In genomic region chr8:85429219-85429618, GRCm38 (mm10) we compare ENCODE assay signal across 8 mouse cellular contexts. TPM values are rescaled to one million over a fixed set of nuclear protein-coding genes. Genes with fewer than 3 reads are reported as not detected.
DNase-seq lines count a peak whose midpoint lies in the region; ATAC-seq and TF ChIP-seq lines count a peak whose summit lies in the region.

No protein-coding gene starts in this region.

- H3K9ac ChIP-seq in heart, embryonic 13.5 days, result peak overlapping the region; percentile 73

- peaks cover 4% of the 10 kb centered on the region; the same call in 1 of the 2 replicates for H3K36me3 ChIP-seq in heart, embryonic 13.5 days

- intact Hi-C loops in gastrocnemius, adult 2 months (cut with DNase I), result no loop called here
- intact Hi-C loops in gastrocnemius, postnatal 36 days (cut with DNase I), result no loop called here

- peak overlapping the region; percentile 59 for H3K4me2 ChIP-seq in heart, embryonic 13.5 days

- no peak for DNase-seq in gastrocnemius, adult 2 months
- DNase-seq in gastrocnemius, postnatal 36 days, result no peak
- DNase-seq in brain, adult 2 months (ENCODE audit: low read depth, low spot score), result peak; percentile 40
- DNase-seq in lung, postnatal 36 days, result peak; percentile 20
- DNase-seq in urinary bladder, postnatal 25 days (ENCODE audit: low spot score), result no peak
- no peak for DNase-seq in left cerebral cortex, adult 9 months (ENCODE audit: low spot score in 2 of 2)
- DNase-seq in left cerebral cortex, adult 18-20 months (ENCODE audit: low spot score in 2 of 2), result no peak

- ATAC-seq in heart, embryonic 13.5 days (ENCODE audit: extremely low read depth, insufficient number of reproducible peaks, low FRiP score, low TSS enrichment), result no peak

- TF ChIP-seq CTCF in gastrocnemius, adult 2 months (IDR thresholded peaks at IDR 0.05), result no peak

- H3K4me1 ChIP-seq in heart, embryonic 13.5 days, result peaks cover 68% of the 10 kb centered on the region

- 9% methylated on average over 4 of the region's 4 CpGs for WGBS in heart, embryonic 13.5 days

- no peaks in the 10 kb centered on the region for H3K27me3 ChIP-seq in heart, embryonic 13.5 days (replicated peaks)

- peak overlapping the region; percentile 82 for H3K27ac ChIP-seq in gastrocnemius, adult 2 months
- peak overlapping the region; percentile 95 for H3K27ac ChIP-seq in heart, embryonic 13.5 days (replicated peaks)

- H3K4me3 ChIP-seq in gastrocnemius, adult 2 months, result peak overlapping the region; percentile 1; the same call in 1 of the 2 replicates
- H3K4me3 ChIP-seq in heart, embryonic 13.5 days, result peak overlapping the region; percentile 31

- no peaks in the 10 kb centered on the region for H3K9me3 ChIP-seq in heart, embryonic 13.5 days

RNA-seq across cellular contexts. Expression of gene 4921524J17Rik, which starts 3.4 kb away (rescaled TPM):
- 10 to 100 TPM; 12.1 to 14.2 TPM for total RNA-seq in gastrocnemius, adult 2 months (2021)
- total RNA-seq in gastrocnemius, postnatal 36 days (2021), result 10 to 100 TPM; 11.4 to 14.2 TPM
- 52.9 and 62.3 TPM in 2 replicates for polyA plus RNA-seq in heart, embryonic 13.5 days (2015; fragmentation: Nextera tagmentation; extraction: Ambion mirVana)
- 10 to 100 TPM; 11.4 to 13.2 TPM for total RNA-seq in left cerebral cortex, adult 18-20 months (2021)

RNA-seq across cellular contexts. Expression of gene Mylk3, which starts 43.1 kb away (rescaled TPM):
- 1 to 10 TPM in 1 of 2 experiments, under 1 TPM in 1; 0.54 to 2.7 TPM for total RNA-seq in gastrocnemius, adult 2 months (2021)
- under 1 TPM; 0.38 to 0.54 TPM for total RNA-seq in gastrocnemius, postnatal 36 days (2021)
- 197 and 216 TPM in 2 replicates for polyA plus RNA-seq in heart, embryonic 13.5 days (2015; fragmentation: Nextera tagmentation; extraction: Ambion mirVana)
- 1 to 10 TPM; 4.5 to 6.2 TPM for total RNA-seq in left cerebral cortex, adult 18-20 months (2021)

Comparison
In these comparisons a context has a peak if more than half of its experiments do, and no peak if none do; other contexts are left out.
1. DNase-seq: peak in brain, adult 2 months (single experiment) and lung, postnatal 36 days (single experiment); none in gastrocnemius, adult 2 months (single experiment), gastrocnemius, postnatal 36 days (0 of 2), urinary bladder, postnatal 25 days (single experiment), left cerebral cortex, adult 9 months (0 of 2) and left cerebral cortex, adult 18-20 months (0 of 2).